Mouse (Mus musculus): ENCODE measurements around the gene Ascl4.

- TF ChIP-seq CTCF (IDR thresholded peaks at IDR 0.05; ENCODE audit: borderline replicate concordance, control insufficient read depth, extremely low read depth, insufficient read depth, low read length, poor library complexity) = peak; percentile 79
- no peak for TF ChIP-seq POLR2A (IDR thresholded peaks at IDR 0.05; ENCODE audit: control insufficient read depth, extremely low read depth, insufficient read depth, low read length, poor library complexity)
Observed at GRCm38 (mm10) chr10:85928499-85929207, 1.2 kb downstream of the Ascl4 start.

Measured in thymus, adult 2 months (tissue).